Mouse (Mus musculus) gonadal fat pad, adult 2 months (tissue): ENCODE measurements around the gene Vmn2r83. TPM values are rescaled to one million over a fixed set of nuclear protein-coding genes. Genes with fewer than 3 reads are reported as not detected.

ENCODE experiments used
- DNase-seq: peaks from one replicate; pipeline ENCODE4 v3.0.0-alpha.2; 2012; ENCODE audit warnings: low read depth
- polyA plus RNA-seq: library from polyadenylated mRNA; depleted of rRNA; stranded (reverse); fragments of >200 nt; gene quantifications from 2 replicates; pipeline ENCODE4 v1.2.3, GENCODE M21; 2012; rRNA removed

The Vmn2r83 gene
- polyA plus RNA-seq, 1 experiment, result not detected

DNA sequence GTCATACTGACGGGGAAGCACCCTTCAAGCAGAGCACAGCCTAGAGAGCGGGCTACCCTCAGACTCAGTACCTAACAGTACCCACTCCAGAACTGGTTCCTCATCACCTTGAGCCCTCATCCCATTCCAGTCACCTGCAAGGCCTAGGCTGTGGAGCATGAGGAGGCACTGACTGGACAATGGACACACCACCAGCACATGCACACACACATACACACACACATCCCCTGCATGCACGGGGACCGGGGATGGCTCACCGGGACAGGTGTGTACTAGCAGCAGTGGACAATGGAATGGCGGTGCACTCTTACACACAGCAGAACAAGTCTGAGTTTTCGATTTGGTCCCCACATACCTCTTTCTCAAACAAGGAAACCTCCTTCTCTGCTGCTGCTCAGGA is 68.7 kb downstream of the Vmn2r83 start:
- no peak for DNase-seq

GRCm38 (mm10) chr10:79537781-79538180 is 69.2 kb downstream of the Vmn2r83 start:
- DNase-seq, result no peak

DNA sequence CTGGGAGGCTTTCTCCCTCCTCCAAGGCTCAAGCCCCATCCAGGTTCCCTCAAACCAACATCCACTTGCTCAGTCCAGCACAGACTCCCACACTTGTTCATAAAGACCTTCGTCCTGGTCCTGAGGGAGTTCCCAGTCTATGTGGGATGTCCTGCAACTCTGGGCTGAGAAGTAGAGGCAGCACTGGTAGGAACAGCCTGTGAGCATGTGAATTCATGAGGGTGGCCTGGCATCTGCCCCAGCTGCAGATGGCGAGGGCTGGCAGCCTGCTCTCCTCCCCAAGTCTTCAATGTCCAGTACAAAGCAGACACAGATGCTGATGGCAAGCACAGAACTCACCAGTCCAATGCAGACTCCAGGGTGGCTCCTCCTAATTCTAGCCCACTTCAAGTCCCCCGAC is 69.8 kb downstream of the Vmn2r83 start:
- DNase-seq, result no peak

GRCm38 (mm10) chr10:79538873-79539272 is 70.3 kb downstream of the Vmn2r83 start:
- DNase-seq, result no peak

GRCm38 (mm10) chr10:79539701-79540495 is 71.4 kb downstream of the Vmn2r83 start:
- DNase-seq, result no peak

- DNase-seq, result no peak
These were observed 72.2 kb downstream of the Vmn2r83 start for GRCm38 (mm10) chr10:79540746-79541145.

DNA sequence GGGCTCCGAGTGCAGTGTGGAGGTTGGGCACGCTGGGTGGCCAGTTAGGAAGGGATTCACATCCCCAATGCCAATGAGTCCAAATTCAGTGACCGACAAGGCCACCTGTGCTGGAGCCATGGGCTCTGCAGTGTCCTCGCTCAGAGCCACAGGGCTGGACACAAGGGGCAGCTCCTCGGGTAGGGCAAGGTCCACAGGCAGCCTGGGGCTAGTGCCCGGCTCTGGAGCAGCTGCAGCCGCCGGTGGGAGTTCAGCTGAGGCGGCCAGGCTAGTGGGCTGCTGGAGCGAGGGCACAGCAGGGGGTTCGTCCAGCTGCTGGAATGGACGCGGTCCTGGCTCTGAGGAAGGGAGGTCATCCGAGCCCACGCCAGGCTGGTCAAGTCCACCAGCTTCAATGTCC is 73.0 kb downstream of the Vmn2r83 start:
- DNase-seq, result no peak

GRCm38 (mm10) chr10:79542171-79542570 is 73.6 kb downstream of the Vmn2r83 start:
- DNase-seq, result no peak

Other genes starting within 250 kb of the Vmn2r83 start
- gene Vmn2r81, start 221.0 kb upstream of the Vmn2r83 start, polyA plus RNA-seq, result not detected in 2 replicates
- gene Vmn2r82, start 112.2 kb upstream of the Vmn2r83 start, polyA plus RNA-seq, result not detected in 2 replicates
- gene Plpp2, start 65.1 kb downstream of the Vmn2r83 start, polyA plus RNA-seq, result 38.2 and 43.0 TPM in 2 replicates
- gene Mier2, start 86.5 kb downstream of the Vmn2r83 start, polyA plus RNA-seq, result 48.4 and 58.7 TPM in 2 replicates
- 1.3 and 2.1 TPM in 2 replicates for gene Theg, start 118.6 kb downstream of the Vmn2r83 start, polyA plus RNA-seq
- gene C2cd4c, start 145.3 kb downstream of the Vmn2r83 start, polyA plus RNA-seq, result 0.16 and 0.23 TPM in 2 replicates
- 4.1 and 5.2 TPM in 2 replicates for gene Shc2, start 169.2 kb downstream of the Vmn2r83 start, polyA plus RNA-seq
- gene Odf3l2, start 177.0 kb downstream of the Vmn2r83 start, polyA plus RNA-seq, result not detected in 2 replicates
- gene Madcam1, start 195.8 kb downstream of the Vmn2r83 start, polyA plus RNA-seq, result 0.32 and 0.35 TPM in 2 replicates
- 52.4 and 53.2 TPM in 2 replicates for gene Tpgs1, start 200.6 kb downstream of the Vmn2r83 start, polyA plus RNA-seq
- gene Cdc34, start 213.5 kb downstream of the Vmn2r83 start, polyA plus RNA-seq, result 125 and 180 TPM in 2 replicates
- 0.24 and 0.42 TPM in 2 replicates for gene Gzmm, start 220.3 kb downstream of the Vmn2r83 start, polyA plus RNA-seq
- 595 and 686 TPM in 2 replicates for gene Bsg, start 235.8 kb downstream of the Vmn2r83 start, polyA plus RNA-seq
- 1.6 and 1.8 TPM in 2 replicates for gene Hcn2, start 247.9 kb downstream of the Vmn2r83 start, polyA plus RNA-seq